Mouse (Mus musculus) hindbrain, embryonic 10.5 days (tissue): ENCODE results near the gene Dspp. TPM values are rescaled to one million over a fixed set of nuclear protein-coding genes. Genes with fewer than 3 reads are reported as not detected.

Experiments
- DNase-seq: peaks from one replicate; pipeline ENCODE4 v3.0.0-alpha.2; 2017; ENCODE audit warnings: low spot score
- H3K27ac ChIP-seq: fragments of 300-500 bp; sonication (generic); 2 replicates; pipeline ENCODE4 v1.5.1; 2016; ENCODE audit warnings: mild to moderate bottlenecking, moderate library complexity
- H3K27me3 ChIP-seq: fragments of 300-500 bp; sonication (generic); 2 replicates; pipeline ENCODE4 v1.6.1; 2016; ENCODE audit warnings: mild to moderate bottlenecking; ENCODE audit not compliant: poor library complexity, insufficient read depth, severe bottlenecking
- H3K36me3 ChIP-seq: fragments of 300-500 bp; sonication (generic); 2 replicates; pipeline ENCODE4 v1.6.1; 2016; ENCODE audit warnings: mild to moderate bottlenecking, moderate library complexity
- H3K4me1 ChIP-seq: fragments of 300-500 bp; sonication (generic); replicated peaks from 2 replicates; pipeline ENCODE4 v1.6.1; 2016; ENCODE audit warnings: mild to moderate bottlenecking
- H3K4me3 ChIP-seq: fragments of 300-500 bp; sonication (generic); 2 replicates; pipeline ENCODE4 v1.5.1; 2016; ENCODE audit warnings: mild to moderate bottlenecking, moderate library complexity
- H3K9me3 ChIP-seq: fragments of 300-500 bp; sonication (generic); 2 replicates; pipeline ENCODE4 v1.6.1; 2016; ENCODE audit warnings: mild to moderate bottlenecking, moderate library complexity
- WGBS: fragments of 180-500 bp; shearing (Covaris S2); methylation state at CpG from one replicate; pipeline ENCODE4 v1.1.7; 2016; 5-methylcytosine and 5-hydroxymethylcytosine counted together
- polyA plus RNA-seq: library from polyadenylated mRNA; unstranded; fragments of >200 nt; fragmentation: Nextera tagmentation; extraction: Ambion mirVana; gene quantifications from 2 replicates; pipeline ENCODE4 v1.2.1, GENCODE M21; 2016

Dspp gene
- polyA plus RNA-seq, 1 experiment from 2014 or later = not detected

DNA sequence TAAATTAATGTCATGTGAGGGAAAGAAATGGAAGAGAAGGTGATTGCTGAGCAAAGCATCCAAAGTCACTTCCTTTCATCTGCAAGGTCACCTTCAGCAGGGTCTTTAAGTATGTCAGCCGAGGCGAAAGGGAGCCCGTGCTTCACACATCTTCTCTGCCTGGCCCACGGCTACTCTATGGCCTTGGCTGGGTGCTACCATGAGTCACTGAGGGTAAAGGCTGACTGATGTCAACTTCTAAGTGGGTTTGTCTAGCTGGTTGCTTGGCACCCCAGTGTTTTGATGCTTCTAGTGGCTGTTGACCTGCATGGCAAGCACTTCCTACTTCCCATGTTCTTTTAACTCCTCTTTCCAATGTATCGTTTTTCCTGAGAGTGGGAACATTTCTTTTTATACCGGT lies 20.3 kb upstream of the Dspp start:
- Histone ChIP-seq H3K4me3 (no peak overlapping the region), H3K27me3 (no peaks in the 10 kb centered on the region), H3K9me3 (no peaks in the 10 kb centered on the region), H3K4me1 (no peaks in the 10 kb centered on the region), H3K36me3 (no peaks in the 10 kb centered on the region), H3K27ac (no peak overlapping the region)
- 95% methylated on average over 6 of the region's 6 CpGs for WGBS
- DNase-seq = no peak

DNA sequence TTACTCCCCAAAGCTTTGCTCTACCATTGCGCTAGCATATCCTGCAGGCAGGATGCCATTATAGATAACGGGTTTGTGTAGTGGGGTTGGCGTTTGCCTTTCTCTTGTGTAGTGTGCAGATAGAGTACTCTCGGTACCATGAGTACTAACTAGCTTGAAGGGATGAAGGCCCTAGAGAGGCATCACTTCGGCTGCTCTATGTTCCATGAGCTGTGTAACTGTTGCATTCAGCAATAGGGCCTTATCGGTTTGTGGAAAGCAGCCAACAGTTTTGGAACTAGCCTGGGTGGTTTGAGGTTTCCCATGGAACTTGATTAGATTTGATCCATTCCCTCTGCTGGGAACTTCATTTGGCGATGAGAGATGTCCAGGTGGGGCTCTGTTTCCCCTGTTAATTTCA lies 12.8 kb upstream of the Dspp start:
- Histone ChIP-seq H3K4me3 (no peak overlapping the region), H3K4me1 (no peaks in the 10 kb centered on the region), H3K9me3 (no peaks in the 10 kb centered on the region), H3K27ac (no peak overlapping the region), H3K27me3 (no peaks in the 10 kb centered on the region), H3K36me3 (no peaks in the 10 kb centered on the region)
- WGBS = 93% methylated on average over 7 of the region's 7 CpGs
- DNase-seq = no peak

DNA sequence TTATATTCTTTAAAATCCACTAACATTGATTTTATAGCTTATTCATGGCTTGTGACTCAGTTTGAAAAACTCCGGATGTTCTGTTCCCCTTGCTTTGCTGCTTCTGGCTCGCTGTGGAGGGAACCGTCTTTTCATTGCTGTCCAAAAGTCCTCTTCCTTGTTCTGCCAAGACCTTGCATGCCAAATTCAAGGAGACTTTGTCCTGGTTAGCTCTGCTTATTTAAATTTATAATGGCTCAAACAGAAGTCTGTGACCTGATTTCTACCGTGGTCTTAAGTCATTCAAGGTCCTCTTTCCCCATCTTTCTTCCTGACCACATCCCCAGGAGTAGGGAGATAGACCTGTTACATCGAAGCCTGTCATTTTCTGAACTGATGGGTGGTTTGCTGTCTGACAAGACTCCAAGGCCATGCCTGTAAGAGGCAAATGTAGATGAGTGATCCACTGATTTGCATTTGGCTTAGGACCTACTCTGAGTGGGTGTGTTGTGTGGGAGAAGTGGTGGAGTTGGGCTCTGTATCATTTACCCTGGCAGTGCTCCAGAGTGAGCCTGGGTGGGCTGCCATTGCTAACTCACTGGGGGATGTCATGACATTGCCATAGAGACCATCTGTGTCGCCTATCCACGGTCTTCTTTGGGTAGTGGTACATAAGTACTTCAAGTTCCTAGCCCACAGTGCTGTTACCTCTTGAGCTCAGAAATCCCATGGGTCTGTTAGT lies 12.0 kb upstream of the Dspp start:
- Histone ChIP-seq H3K27ac (no peak overlapping the region), H3K27me3 (no peaks in the 10 kb centered on the region), H3K9me3 (no peaks in the 10 kb centered on the region), H3K4me1 (no peaks in the 10 kb centered on the region), H3K4me3 (no peak overlapping the region), H3K36me3 (no peaks in the 10 kb centered on the region)
- WGBS = 86% methylated on average over 7 of the region's 7 CpGs
- DNase-seq = no peak

DNA sequence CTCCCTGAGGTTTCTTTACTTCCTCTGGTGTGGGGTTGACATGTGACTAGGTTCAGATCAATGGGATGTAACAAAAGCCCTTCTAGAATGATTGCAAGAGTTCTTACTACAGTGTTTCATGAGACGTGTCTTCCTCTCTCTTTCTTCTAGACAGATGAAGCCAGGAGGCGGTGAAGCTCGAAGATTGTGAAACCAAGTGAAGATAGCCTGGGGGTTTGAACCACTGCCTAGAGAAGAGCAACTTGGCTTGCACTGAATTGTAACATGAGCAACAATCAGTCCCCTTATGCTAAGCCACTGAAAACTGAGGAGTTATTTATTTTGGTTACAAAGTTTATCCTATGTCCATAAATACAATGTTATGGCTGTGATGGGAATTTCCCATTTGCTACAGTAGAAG lies 9.9 kb upstream of the Dspp start:
- Histone ChIP-seq H3K4me3 (no peak overlapping the region), H3K27ac (no peak overlapping the region), H3K9me3 (no peaks in the 10 kb centered on the region), H3K36me3 (no peaks in the 10 kb centered on the region), H3K4me1 (no peaks in the 10 kb centered on the region), H3K27me3 (no peaks in the 10 kb centered on the region)
- 71% methylated on average over 3 of the region's 3 CpGs for WGBS
- DNase-seq = no peak

DNA sequence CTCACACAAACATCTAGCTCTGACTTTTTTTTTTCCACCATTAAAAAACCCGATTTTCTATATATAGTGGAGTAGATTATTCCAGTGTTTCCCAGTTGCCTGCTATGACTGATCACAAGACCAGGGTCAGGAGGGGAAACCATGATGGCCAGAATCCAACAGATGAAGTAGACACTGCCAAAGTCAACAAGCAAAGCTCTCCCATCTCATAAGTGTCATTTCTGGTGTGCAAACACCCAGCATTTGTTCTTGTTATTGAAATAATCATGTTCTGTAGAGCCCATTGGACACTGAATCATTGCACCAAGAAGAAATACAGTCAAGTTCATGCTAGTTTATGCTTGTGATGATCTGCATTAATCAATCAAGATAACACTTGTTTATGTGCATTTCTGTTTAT lies 9.1 kb upstream of the Dspp start:
- H3K9me3 ChIP-seq = no peaks in the 10 kb centered on the region
- no peak for DNase-seq
- no peak overlapping the region for H3K4me3 ChIP-seq
- H3K27ac ChIP-seq = no peak overlapping the region
- H3K27me3 ChIP-seq = no peaks in the 10 kb centered on the region
- no peaks in the 10 kb centered on the region for H3K4me1 ChIP-seq
- WGBS = 88% methylated on average over 1 of the region's 1 CpGs
- H3K36me3 ChIP-seq = no peaks in the 10 kb centered on the region

DNA sequence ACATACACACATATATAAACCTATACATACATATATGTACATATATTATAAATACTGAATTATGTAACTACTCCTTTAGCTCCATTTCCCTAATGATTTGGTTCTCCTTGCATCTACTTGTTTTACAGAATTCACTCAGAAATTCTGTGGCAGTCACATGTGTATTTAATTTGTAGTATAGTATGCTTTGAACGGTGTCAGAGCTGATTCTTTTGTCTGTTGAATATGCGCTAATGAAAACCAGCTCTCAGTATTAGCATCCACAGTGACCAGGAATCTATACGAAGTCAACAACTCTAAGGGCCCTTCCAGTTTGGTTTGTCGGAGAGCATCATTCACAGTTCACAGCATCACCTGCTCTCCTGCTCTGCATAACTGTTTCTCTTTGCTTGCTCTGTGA lies 7.0 kb upstream of the Dspp start:
- no peak for DNase-seq
- Histone ChIP-seq H3K36me3 (no peaks in the 10 kb centered on the region), H3K27me3 (no peaks in the 10 kb centered on the region), H3K4me1 (no peaks in the 10 kb centered on the region), H3K4me3 (no peak overlapping the region), H3K27ac (no peak overlapping the region), H3K9me3 (no peaks in the 10 kb centered on the region)
- WGBS = 82% methylated on average over 4 of the region's 4 CpGs

DNA sequence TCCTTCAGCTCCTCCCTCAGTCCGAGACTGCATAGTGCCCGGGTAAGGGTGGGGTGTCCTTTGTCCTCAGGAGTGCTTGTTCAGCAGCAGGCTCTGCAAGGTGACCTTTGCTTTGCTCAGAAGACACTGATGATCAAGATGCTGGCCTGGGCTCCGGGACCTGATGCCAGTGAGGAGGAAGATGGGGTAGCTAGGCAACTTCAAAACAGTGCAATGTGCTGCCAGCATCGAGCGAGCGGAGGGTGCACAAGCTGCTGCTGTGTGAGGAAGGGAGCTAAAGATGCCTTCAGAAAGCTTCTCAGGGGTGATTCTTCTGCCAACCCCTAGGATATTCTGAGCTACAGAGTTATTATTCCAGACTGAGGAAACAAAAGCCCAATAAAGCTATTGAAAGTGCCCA lies 2.6 kb downstream of the Dspp start:
- H3K9me3 ChIP-seq = peaks cover 11% of the 10 kb centered on the region
- H3K27ac ChIP-seq = no peak overlapping the region
- H3K27me3 ChIP-seq = no peaks in the 10 kb centered on the region
- no peaks in the 10 kb centered on the region for H3K4me1 ChIP-seq
- H3K36me3 ChIP-seq = no peaks in the 10 kb centered on the region
- no peak overlapping the region for H3K4me3 ChIP-seq
- 75% methylated on average over 6 of the region's 6 CpGs for WGBS
- no peak for DNase-seq

DNA sequence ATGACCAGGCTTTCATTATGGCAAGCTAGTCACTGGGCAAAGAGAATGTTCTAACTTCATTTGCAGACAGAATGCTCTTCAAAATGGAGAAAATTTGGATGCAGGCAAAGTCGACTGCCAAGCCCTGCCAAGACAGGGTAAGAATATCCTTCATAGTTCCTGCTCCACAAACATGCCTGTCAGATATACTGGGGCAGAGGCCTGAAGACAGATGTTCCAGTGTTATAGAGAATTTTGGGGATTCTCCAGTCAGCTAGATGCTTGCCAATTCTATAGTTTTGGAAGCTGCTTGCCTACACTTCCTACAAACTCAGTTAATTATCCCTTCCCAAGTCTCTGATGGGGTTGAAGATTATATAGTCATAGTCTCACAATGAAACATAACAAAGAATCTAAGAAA lies 13.2 kb downstream of the Dspp start:
- H3K36me3 ChIP-seq = no peaks in the 10 kb centered on the region
- H3K27ac ChIP-seq = no peak overlapping the region
- 83% methylated on average over 1 of the region's 1 CpGs for WGBS
- H3K9me3 ChIP-seq = peaks cover 23% of the 10 kb centered on the region; the same call in 1 of the 2 replicates
- no peaks in the 10 kb centered on the region for H3K4me1 ChIP-seq
- no peak for DNase-seq
- H3K27me3 ChIP-seq = no peaks in the 10 kb centered on the region
- no peak overlapping the region for H3K4me3 ChIP-seq

DNA sequence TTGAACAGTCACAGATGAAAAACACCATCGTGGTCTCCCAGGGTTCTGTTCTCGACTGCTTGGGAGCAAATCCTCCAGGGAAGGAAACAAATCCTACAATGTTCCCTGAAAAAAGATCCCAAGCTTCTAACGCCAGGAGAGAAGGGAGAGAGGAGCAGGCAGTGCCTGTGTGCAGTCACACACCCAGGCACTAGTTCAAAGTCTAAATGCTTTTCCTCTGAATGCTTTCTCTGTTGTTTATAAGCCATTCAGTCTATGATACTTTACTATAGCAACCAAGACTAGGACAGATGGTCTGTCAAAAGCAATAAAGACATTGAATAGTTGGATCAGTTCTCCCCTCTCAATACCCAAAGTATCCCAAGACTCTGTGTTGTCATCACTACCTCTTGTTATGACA lies 16.8 kb downstream of the Dspp start:
- no peaks in the 10 kb centered on the region for H3K4me1 ChIP-seq
- no peak overlapping the region for H3K4me3 ChIP-seq
- H3K9me3 ChIP-seq = peaks cover 13% of the 10 kb centered on the region; the same call in 1 of the 2 replicates
- no peak for DNase-seq
- no peak overlapping the region for H3K27ac ChIP-seq
- H3K36me3 ChIP-seq = no peaks in the 10 kb centered on the region
- H3K27me3 ChIP-seq = no peaks in the 10 kb centered on the region
- WGBS = 78% methylated on average over 3 of the region's 3 CpGs

DNA sequence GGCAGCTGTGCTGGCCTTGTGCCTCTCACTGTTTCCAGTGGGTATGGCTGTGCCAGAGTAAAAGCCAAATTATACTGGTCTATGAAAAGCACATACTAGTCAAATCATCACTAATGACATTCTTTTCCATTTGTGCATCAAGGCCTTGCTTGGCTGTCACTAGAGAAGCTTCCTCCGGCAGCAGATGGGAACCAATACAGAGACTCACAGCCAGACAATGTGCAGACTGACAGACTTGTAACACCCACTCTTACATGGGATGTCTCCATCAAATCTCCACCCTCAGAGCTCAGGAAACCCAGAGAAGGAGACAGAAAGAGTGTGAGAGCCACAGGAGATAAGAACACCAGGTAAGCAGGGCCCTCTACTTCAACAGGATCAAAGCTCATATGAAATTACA lies 24.6 kb downstream of the Dspp start:
- no peaks in the 10 kb centered on the region for H3K27me3 ChIP-seq

DNA sequence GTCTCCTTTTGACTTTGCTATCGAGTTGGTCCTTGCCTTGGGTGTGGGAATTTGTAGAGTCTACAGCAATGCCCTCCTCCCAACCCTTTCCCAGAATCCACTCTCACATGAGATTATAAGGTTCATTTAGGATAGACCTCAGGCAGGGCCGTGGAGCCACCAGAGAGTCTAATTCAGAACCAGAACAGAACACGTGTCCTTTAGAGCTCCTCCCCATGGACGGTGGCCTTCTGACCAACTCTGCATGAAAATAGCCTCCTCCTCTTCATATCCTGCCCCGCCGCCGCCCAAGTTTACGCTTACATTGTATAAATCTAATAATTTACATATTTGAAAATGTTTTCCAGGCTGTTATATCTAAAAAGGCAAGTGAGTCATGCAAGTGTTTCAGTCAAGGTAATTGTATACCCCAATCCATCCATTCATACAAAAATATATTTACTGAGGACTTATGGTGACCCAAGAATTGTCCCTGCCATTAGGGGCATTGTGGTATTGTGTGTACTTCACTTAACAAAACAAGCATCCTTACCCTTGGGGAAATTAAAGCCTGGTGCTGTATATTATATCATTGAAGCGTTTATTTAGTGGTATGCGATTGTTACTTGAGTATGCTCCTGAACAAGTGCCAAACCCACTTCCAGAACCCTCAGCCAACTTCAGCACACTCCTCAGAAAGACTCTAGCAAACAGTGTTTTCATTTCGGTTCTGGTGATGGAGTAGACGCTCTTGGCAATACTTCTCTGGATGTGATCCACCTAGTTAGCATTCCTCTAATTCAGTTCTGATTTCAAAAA lies 30.8 kb downstream of the Dspp start:
- Histone ChIP-seq H3K4me1 (no peaks in the 10 kb centered on the region), H3K4me3 (no peak overlapping the region), H3K27ac (no peak overlapping the region), H3K27me3 (no peaks in the 10 kb centered on the region), H3K36me3 (no peaks in the 10 kb centered on the region), H3K9me3 (no peaks in the 10 kb centered on the region)
- WGBS = 95% methylated on average over 12 of the region's 12 CpGs
- no peak for DNase-seq

More for the DNA sequence above, 24.6 kb downstream of the Dspp start:
- Histone ChIP-seq H3K4me1 (no peaks in the 10 kb centered on the region), H3K9me3 (peaks cover 4% of the 10 kb centered on the region; the same call in 1 of the 2 replicates), H3K4me3 (no peak overlapping the region), H3K36me3 (no peaks in the 10 kb centered on the region), H3K27ac (no peak overlapping the region)
- no peak for DNase-seq
- WGBS = 86% methylated on average over 1 of the region's 1 CpGs

DNA sequence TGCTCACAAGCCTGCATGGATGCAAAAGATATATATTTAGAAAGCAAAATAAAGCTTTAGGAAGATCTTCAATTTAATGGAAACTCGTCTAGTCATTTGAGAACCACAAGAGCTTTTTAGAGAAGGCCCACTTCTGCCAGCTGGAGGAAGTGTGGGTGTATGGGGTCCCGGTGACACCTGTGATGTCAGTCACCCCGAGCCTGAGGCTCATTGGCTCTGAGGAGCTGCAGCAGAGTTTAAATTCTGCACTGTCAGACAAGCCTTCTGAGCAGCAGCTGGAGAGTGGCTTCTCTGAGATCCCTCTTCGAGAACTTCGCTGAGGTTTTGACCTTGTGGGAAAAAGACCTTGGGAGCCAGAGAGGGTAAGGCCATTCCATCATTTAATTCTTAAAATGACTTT lies 31.8 kb downstream of the Dspp start, which contains the start of gene Dmp1:
Dmp1 (plus strand) TSS at position 263 of the 400 bp plus-strand sequence.
- no peak within 1 kb of the TSS for H3K27ac ChIP-seq
- H3K9me3 ChIP-seq = no peaks in the 10 kb centered on the region
- H3K4me3 ChIP-seq = no peak within 1 kb of the TSS
- no peaks in the 10 kb centered on the region for H3K36me3 ChIP-seq
- H3K27me3 ChIP-seq = no peaks in the 10 kb centered on the region
- no peaks in the 10 kb centered on the region for H3K4me1 ChIP-seq
- DNase-seq = no peak
- WGBS = 80% methylated on average over 5 of the region's 5 CpGs

DNA sequence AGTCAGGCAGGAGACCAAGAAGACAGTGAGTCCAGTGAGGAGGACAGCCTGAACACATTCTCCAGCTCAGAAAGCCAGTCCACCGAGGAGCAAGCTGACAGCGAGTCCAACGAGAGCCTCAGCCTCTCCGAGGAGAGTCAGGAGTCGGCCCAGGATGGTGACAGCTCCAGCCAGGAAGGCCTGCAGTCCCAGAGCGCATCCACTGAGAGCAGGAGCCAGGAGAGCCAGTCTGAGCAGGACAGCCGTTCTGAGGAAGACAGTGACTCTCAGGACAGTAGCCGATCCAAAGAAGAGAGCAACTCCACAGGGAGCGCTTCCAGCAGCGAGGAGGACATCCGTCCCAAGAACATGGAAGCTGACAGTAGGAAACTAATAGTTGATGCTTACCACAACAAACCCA lies 42.0 kb downstream of the Dspp start:
- no peak for DNase-seq
- H3K27me3 ChIP-seq = no peaks in the 10 kb centered on the region
- H3K9me3 ChIP-seq = no peaks in the 10 kb centered on the region
- H3K36me3 ChIP-seq = no peaks in the 10 kb centered on the region
- 0 out of 2 replicates have a peak, but pooled peaks cover 4% of the 10 kb centered on the region for H3K4me1 ChIP-seq
- H3K27ac ChIP-seq = no peak overlapping the region
- no peak overlapping the region for H3K4me3 ChIP-seq
- WGBS = 79% methylated on average over 11 of the region's 11 CpGs
